Mouse (Mus musculus) brown adipose tissue, adult 24 weeks (tissue): ENCODE results near the gene Sdad1. TPM values are rescaled to one million over a fixed set of nuclear protein-coding genes. Genes with fewer than 3 reads are reported as not detected.
A peak's percentile ranks its signal among the peaks of the same experiment; 100 is the strongest.

Experiments
- H3K27ac ChIP-seq: fragments of 200-500 bp; replicated peaks from 2 replicates; pipeline ENCODE4 v1.5.1; 2012; ENCODE audit warnings: low read depth, mild to moderate bottlenecking, low read length
- H3K4me1 ChIP-seq: fragments of 200-500 bp; 2 replicates; pipeline ENCODE4 v1.6.1; 2012; ENCODE audit warnings: low read length, mixed read lengths; ENCODE audit not compliant: control insufficient read depth, insufficient read depth, insufficient read length
- H3K4me3 ChIP-seq: fragments of 200-500 bp; 2 replicates; pipeline ENCODE4 v1.5.1; 2012; ENCODE audit warnings: low read depth, mild to moderate bottlenecking, low read length, moderate library complexity; ENCODE audit not compliant: insufficient read depth
- polyA plus RNA-seq: library from polyadenylated mRNA; stranded (reverse); fragments of >200 nt; gene quantifications from 2 replicates; pipeline ENCODE4 v1.2.4, GENCODE M21; 2012; ENCODE audit not compliant: missing spikeins, insufficient read depth, insufficient read length

The Sdad1 gene
- polyA plus RNA-seq, 1 experiment: 4.2 TPM

- H3K27ac ChIP-seq: peak overlapping the region; percentile 67; the same call in 1 of the 2 replicates
Observed at GRCm38 (mm10) chr5:92327367-92327766, 17.1 kb upstream of the Sdad1 start.

GRCm38 (mm10) chr5:92323264-92323663 is 13.0 kb upstream of the Sdad1 start:
- H3K4me1 ChIP-seq: peaks cover 18% of the 10 kb centered on the region; the same call in 1 of the 2 replicates
- peak overlapping the region; percentile 98 for H3K27ac ChIP-seq
- H3K4me3 ChIP-seq: no peak overlapping the region

More at GRCm38 (mm10) chr5:92327367-92327766, 17.1 kb upstream of the Sdad1 start:
- Histone ChIP-seq H3K4me1 (peaks cover 14% of the 10 kb centered on the region), H3K4me3 (peak overlapping the region; percentile 15; the same call in 1 of the 2 replicates)

DNA sequence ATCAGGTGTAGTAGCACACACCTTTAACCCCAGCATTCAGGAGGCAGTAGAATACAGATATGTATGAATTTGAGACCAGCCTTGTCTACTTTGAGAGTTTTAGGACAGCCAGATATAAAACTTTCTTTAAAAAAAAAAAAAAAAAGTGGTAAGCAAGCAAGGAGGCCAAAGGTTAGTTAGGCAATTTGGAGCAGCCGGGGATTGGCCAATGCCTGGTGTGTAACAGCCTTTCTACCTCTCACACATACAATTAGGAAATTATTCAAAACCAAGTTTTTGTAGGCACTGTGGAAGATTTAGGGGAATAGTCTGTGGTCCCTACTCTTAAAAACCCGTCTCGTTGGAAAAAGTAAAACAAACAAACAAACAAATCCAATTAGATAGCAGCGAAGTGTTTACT is 12.3 kb upstream of the Sdad1 start:
- no peak overlapping the region for H3K4me3 ChIP-seq
- peaks cover 18% of the 10 kb centered on the region; the same call in 1 of the 2 replicates for H3K4me1 ChIP-seq
- H3K27ac ChIP-seq: peak overlapping the region; percentile 100

DNA sequence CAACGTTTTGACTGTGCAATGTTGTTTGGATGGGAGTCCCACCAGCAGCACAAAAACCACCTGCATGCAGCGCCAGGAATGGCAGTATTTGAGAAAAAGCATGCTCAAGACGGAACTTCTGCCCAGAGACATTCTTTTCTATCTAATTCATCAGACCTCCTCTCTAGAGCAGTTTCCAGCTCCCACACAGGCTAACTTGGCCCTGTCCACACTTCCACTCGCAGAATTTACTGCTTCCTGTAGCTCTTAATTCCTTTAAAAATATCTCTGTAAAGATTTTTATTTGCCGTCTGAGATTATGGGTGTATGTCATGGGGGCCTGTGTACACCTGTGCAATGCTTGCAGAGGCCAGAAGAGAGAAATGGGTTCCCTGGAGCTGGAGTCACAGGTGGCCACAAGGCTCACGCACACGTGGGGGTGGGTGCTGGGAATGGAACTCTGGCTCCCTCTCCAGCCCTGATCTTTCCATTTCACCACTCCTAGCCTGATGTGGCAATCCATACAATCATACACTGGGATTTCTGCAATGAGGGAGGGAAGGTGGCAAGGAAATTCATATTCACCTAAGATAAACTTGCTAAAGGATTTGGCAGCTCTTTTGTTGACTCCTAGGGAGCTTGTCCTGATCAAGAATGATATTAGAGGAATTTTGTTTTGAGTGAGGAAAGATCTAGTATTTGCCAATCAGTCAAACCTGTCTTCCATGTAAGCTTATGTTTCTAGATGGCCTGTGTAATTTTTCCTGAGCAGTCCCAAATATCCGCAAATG is 11.5 kb upstream of the Sdad1 start:
- Histone ChIP-seq H3K4me1 (peaks cover 18% of the 10 kb centered on the region; the same call in 1 of the 2 replicates), H3K27ac (peak overlapping the region; percentile 100), H3K4me3 (no peak overlapping the region)

GRCm38 (mm10) chr5:92318596-92318995 is 8.3 kb upstream of the Sdad1 start:
- Histone ChIP-seq H3K4me1 (peaks cover 13% of the 10 kb centered on the region; the same call in 1 of the 2 replicates), H3K27ac (peak overlapping the region; percentile 65; the same call in 1 of the 2 replicates), H3K4me3 (no peak overlapping the region)

- no peak overlapping the region for H3K4me3 ChIP-seq
- H3K27ac ChIP-seq: peak overlapping the region; percentile 65
- peaks cover 11% of the 10 kb centered on the region; the same call in 1 of the 2 replicates for H3K4me1 ChIP-seq
Observed at GRCm38 (mm10) chr5:92318119-92318518, 7.8 kb upstream of the Sdad1 start.

DNA sequence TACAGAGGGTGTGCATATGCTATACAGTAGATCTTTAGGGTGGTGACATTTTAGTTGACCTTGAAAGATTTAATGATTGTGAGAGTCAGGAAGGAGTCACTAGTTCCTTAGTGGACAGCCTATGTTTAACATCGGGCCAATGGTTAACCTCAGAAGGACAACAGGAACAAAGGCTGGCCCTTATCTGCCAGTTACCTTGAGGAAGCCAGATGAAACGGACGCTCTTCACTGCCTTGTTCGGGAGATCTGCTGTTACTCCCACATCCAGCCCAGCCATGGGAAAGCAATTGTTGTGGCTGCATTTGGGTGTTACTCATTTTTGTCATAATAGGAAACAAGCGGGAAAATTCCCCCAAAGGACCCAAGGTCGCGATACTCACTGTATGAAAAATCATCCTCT is 3.5 kb upstream of the Sdad1 start:
- H3K4me1 ChIP-seq: peaks cover 4% of the 10 kb centered on the region
- H3K4me3 ChIP-seq: no peak overlapping the region
- H3K27ac ChIP-seq: no peak overlapping the region

- peaks cover 2% of the 10 kb centered on the region; the same call in 1 of the 2 replicates for H3K4me1 ChIP-seq
Observed at GRCm38 (mm10) chr5:92312046-92312715, 1.9 kb upstream of the Sdad1 start.

GRCm38 (mm10) chr5:92304291-92304690 is 6.0 kb downstream of the Sdad1 start:
- Histone ChIP-seq H3K27ac (no peak overlapping the region), H3K4me1 (no peaks in the 10 kb centered on the region; the same call in 1 of the 2 replicates), H3K4me3 (no peak overlapping the region)

More at GRCm38 (mm10) chr5:92312046-92312715, 1.9 kb upstream of the Sdad1 start:
- Histone ChIP-seq H3K4me3 (no peak overlapping the region), H3K27ac (no peak overlapping the region)

DNA sequence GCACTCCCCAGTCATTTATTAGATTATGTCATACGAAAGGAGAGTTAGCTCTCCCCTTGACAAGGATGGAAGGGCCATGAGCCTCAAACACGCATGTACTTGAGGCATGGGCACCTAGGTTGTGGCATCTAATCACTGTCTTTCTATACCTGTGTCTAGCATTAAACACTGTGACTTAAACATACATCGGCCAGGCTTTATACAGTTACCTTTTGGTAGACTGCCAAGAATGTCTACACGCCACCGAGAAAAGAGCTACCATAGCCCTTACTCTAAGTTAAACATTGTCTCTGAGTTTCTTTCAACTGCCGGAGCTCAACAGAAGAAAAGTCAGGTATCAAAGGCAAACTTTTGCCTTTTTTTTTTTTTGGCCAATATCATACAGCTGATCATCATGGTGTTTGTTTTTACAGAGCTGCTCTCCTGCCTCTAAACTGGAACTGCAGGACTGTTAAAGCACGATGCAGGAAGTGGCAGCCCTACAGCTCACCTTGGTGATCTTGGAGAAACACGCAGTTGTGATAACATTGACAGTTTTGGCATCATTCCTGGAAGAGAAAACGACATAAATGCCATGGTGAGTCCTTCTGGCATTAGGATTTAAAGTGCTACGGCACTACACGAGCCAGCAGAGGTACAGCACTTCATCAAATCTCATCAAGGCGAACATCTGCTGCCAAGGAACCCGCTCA is 8.0 kb downstream of the Sdad1 start:
- H3K4me3 ChIP-seq: no peak overlapping the region

GRCm38 (mm10) chr5:92294525-92294924 is 15.8 kb downstream of the Sdad1 start:
- no peak overlapping the region for H3K27ac ChIP-seq
- no peak overlapping the region for H3K4me3 ChIP-seq
- no peaks in the 10 kb centered on the region for H3K4me1 ChIP-seq

More for the DNA sequence above, 8.0 kb downstream of the Sdad1 start:
- no peaks in the 10 kb centered on the region for H3K4me1 ChIP-seq
- H3K27ac ChIP-seq: no peak overlapping the region

- Histone ChIP-seq H3K4me3 (no peak overlapping the region), H3K27ac (no peak overlapping the region), H3K4me1 (no peaks in the 10 kb centered on the region)
Observed at GRCm38 (mm10) chr5:92291652-92292414, 18.4 kb downstream of the Sdad1 start.

DNA sequence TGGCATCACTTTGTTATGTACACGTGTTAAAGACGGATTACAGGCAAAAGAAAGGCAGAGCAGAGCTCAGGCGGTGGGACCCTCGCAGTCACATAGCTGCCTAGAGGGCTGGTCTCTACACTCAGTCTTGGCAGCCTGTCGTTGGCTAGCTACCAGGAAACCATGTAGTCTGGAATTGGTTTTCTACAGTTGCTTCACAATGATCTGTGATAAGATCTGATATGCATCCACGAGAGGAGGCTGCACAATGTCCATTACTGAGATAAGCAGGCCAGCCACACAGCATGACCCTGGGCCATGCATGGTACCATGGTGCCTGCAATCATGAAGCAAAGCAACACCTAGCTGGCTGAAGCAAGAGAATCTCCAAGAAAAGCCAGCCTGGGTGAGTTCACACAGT is 22.4 kb downstream of the Sdad1 start:
- H3K4me3 ChIP-seq: no peak overlapping the region
- peaks cover 4% of the 10 kb centered on the region; the same call in 1 of the 2 replicates for H3K4me1 ChIP-seq
- no peak overlapping the region for H3K27ac ChIP-seq

- Histone ChIP-seq H3K4me3 (no peak overlapping the region), H3K27ac (peak overlapping the region; percentile 12; the same call in 1 of the 2 replicates), H3K4me1 (peaks cover 4% of the 10 kb centered on the region; the same call in 1 of the 2 replicates)
Observed at GRCm38 (mm10) chr5:92283107-92283506, 27.2 kb downstream of the Sdad1 start.
